Mouse (Mus musculus) MEL-GATA-1-ER (cell line): ENCODE results near the gene Gas7.

Experiments used
- DNase-seq: peaks from one replicate; pipeline ENCODE4 v3.0.0-alpha.2; 2012; ENCODE audit warnings: low read depth; ENCODE audit errors: extremely low read depth

Gas7 gene

GRCm38 (mm10) chr11:67694703-67695376 lies 239.6 kb downstream of the Gas7 start, which contains the start of gene Rcvrn:
Gene Rcvrn, plus strand, starts transcription at chr11:67695326.
- no peak for DNase-seq

DNA sequence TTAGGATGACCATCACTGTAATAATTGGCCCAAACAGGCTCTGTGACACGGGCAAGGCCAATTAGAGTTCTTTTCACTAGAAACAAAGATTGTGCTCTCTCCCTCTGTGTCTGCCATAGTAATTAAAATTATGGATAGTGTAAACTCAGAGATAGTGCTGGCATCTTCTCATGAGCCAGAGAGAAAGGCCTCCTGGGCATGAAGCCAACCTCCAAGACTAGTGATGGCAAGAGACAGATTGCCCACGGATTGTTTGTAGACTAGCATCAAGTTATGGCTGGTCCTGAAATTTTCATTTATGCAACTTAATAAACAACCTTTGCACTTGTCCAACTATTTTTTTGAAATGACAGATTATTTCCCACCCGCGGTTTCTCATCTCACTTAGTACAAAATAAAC lies 257.7 kb downstream of the Gas7 start:
- DNase-seq: no peak

DNA sequence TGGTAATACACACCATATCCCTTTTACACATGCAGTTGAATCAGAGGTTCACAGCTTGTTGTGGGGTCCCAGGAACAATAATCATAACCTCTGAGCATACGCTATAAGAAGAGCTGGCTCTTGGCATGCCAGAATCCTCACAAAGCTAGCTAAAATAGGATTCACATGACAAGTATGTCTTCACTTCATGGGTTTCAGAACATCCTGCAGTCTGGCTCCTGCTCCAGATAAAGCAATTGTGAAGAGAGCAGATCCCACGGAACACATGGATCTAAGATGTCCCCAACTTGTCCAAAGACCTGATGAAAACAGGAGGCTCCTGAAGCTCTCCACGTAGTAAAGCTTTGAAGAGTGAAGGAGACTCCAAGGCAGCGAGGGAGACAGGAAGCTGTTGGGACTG lies 260.1 kb downstream of the Gas7 start:
- no peak for DNase-seq

DNA sequence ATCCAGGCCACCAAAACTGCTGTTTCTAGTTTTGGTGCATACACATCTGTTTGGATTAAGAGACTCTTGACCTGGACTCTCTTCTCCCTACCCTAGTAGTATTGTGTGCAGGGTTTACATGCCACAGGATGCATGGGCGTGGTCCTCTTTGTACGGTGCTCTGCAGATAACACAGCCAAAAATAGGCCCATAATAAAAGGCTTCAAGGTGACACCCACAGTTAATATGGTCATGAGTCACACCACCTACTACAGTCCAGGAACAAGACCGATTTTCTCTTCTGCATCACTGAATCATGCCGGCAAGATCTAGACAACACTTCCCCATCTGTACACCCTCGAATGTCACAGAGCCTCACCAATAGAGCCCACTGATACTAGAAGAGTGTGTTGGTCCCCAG lies 266.2 kb downstream of the Gas7 start:
- no peak for DNase-seq

- no peak for DNase-seq
Measured at GRCm38 (mm10) chr11:67722399-67723156, 267.3 kb downstream of the Gas7 start.

GRCm38 (mm10) chr11:67723231-67724013 lies 268.2 kb downstream of the Gas7 start:
- DNase-seq: no peak

DNA sequence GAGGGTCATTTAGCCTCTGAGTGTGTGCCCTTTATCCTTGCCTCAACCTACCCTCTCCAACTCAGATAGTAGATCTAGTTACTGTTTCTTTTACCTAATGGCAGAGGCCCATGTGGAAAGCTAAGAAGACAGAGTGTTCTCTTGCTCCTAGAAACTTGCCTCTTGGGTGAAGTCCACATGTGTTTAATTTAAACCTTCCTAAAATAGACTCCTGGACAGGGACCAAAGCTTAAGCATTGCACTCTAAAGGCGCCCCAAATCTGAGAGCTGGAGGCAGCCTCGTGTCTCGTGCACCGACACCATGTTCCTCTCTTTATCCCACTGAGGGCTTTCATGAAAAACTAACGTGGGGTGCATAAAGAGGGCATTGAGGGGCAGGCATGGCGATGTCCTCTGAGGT lies 271.9 kb downstream of the Gas7 start:
- DNase-seq: no peak

DNA sequence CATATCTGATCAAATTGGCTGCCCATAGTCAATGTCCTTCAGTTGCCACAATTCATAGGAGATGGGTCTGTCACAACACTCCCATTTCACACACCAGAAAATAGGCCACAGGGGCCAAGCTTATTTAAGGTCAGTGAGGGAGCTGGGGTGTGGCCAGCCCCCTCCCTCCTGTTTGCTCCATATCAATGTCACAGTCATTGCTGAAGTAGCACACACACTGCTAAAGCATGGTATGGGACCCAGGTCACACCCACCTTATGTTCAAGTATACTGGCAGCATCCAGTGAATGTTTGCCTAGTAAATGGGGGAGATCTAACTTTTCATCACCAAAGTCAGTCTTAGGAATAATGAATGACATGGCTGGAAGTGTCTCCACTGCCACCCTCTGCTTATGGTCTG lies 273.5 kb downstream of the Gas7 start:
- no peak for DNase-seq

- no peak for DNase-seq
Measured at GRCm38 (mm10) chr11:67731056-67731455, 275.8 kb downstream of the Gas7 start.

DNA sequence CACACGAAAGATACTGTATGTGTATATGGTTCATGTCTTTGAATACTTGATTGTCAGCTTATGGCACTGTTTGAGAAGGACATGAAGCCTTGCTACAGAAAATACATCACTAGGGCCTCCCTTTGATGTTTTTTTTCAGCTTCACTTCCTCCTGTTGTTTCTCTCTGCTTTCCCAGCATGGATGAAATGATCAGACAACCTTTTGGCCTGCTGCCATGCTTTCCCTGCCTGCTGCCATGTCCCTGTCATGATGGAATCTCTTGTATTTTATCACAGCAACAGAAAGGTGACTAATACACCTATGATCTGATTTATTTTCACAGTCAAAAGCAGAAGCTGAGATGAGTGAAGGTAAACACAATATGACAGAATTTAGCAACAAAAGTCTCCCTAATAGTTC lies 278.5 kb downstream of the Gas7 start:
- DNase-seq: no peak

DNA sequence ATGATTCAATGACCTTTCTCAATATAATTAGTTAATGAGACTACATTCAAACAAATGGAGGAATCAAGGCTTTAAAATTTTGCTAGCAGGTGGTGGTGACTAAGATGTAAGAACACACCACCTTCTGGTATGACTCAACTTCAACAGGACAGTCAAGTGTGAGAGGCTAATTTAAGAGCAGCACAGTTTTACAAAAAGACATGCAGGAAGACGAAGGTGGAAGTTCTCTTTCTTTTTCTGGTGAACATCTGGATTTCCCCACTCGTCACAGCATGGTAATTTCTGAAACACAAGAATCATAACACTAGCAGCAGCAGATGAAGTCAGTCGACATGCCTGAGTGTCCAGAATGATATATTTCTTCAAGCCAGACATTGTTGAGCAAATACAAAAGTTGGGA lies 279.4 kb downstream of the Gas7 start:
- DNase-seq: no peak

DNA sequence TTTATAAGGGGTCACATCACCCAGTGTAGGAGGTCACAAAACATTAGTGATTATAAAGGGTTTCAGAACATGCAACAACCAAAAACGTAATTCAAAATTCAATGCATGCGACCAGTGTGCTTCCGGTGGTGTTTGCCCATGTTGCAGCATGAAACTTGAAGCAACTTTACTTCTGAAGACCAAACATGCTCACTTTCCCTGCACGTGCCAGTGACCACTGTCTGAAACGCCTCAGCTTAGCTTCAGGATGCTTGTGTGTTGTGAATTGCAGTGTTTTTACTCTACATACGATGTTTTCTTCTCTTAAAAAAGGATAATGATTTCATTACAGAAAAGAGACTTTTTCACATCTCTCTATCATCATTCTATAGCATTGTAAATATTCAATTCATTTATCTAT lies 283.1 kb downstream of the Gas7 start:
- no peak for DNase-seq
